Mouse (Mus musculus) inflammation-experienced regulatory T-cells (primary cell): ENCODE results near the gene 4930449I24Rik. TPM values are rescaled to one million over a fixed set of nuclear protein-coding genes. Genes with fewer than 3 reads are reported as not detected.

Experiments used
- polyA plus RNA-seq, 2 experiments: library from polyadenylated mRNA; unstranded; fragments of 100-300 nt; shearing (Covaris generic); gene quantifications; one replicate each; pipeline ENCODE4 v1.2.1; 2017

Gene 4930449I24Rik
- not detected for polyA plus RNA-seq

GRCm38 (mm10) chr5:146502099-146502498 is at the start of gene 4930449I24Rik:
Gene 4930449I24Rik (plus strand): TSS chr5:146502399.

GRCm38 (mm10) chr5:146481665-146482064 is 20.5 kb upstream of the 4930449I24Rik start, which contains the start of gene Gm6408:
Gene Gm6408 (plus strand): TSS chr5:146481965.

GRCm38 (mm10) chr5:146491063-146491462 is 11.1 kb upstream of the 4930449I24Rik start, which contains the start of gene Gm6370:
Gene Gm6370 (plus strand): TSS chr5:146491363.

GRCm38 (mm10) chr5:146513823-146514222 is 11.6 kb downstream of the 4930449I24Rik start, which contains the start of gene Gm3402:
Gene Gm3402 (plus strand): TSS chr5:146514123.

GRCm38 (mm10) chr5:146525501-146525900 is 23.3 kb downstream of the 4930449I24Rik start, which contains the start of gene Gm3404:
Gene Gm3404 (plus strand): TSS chr5:146525801.

GRCm38 (mm10) chr5:146537347-146537746 is 35.1 kb downstream of the 4930449I24Rik start, which contains the start of gene Gm3409:
Gene Gm3409 (plus strand): TSS chr5:146537647.

Other genes with a start within 250 kb of the 4930449I24Rik start
- gene Wasf3, start 117.4 kb upstream of the 4930449I24Rik start, polyA plus RNA-seq = under 1 TPM; 0.04 to 0.09 TPM
- under 1 TPM in 1 of 2 experiments, not detected in 1; 0.33 TPM for gene Gm6408, start 20.4 kb upstream of the 4930449I24Rik start, polyA plus RNA-seq
- not detected for gene Gm6370, start 11.0 kb upstream of the 4930449I24Rik start, polyA plus RNA-seq
- gene Gm3402, start 11.7 kb downstream of the 4930449I24Rik start, polyA plus RNA-seq = not detected
- gene Gm3404, start 23.4 kb downstream of the 4930449I24Rik start, polyA plus RNA-seq = not detected
- not detected for gene Gm3409, start 35.2 kb downstream of the 4930449I24Rik start, polyA plus RNA-seq
- gene Gm3415, start 53.7 kb downstream of the 4930449I24Rik start, polyA plus RNA-seq = not detected
- gene Gpr12, start 82.8 kb downstream of the 4930449I24Rik start, polyA plus RNA-seq = under 1 TPM in 1 of 2 experiments, not detected in 1; 0.17 TPM